7 mouse cellular contexts compared by ENCODE assay signal in genomic region chr3:103859851-103860391, GRCm38 (mm10). TPM values are rescaled to one million over a fixed set of nuclear protein-coding genes. Genes with fewer than 3 reads are reported as not detected.
DNase-seq lines count a peak whose midpoint lies in the region; ATAC-seq lines count a peak whose summit lies in the region.

No protein-coding gene starts in this region.

- peak; percentile 31; the same call in 1 of the 2 replicates for ATAC-seq in heart, embryonic 15.5 days (replicated peaks; ENCODE audit: insufficient number of reproducible peaks, insufficient read depth, low FRiP score, low read depth)
- no peak; the same call in 1 of the 2 replicates for ATAC-seq in lung, embryonic 15.5 days (ENCODE audit: borderline replicate concordance, extremely low read depth, low FRiP score, low TSS enrichment)
- ATAC-seq in stomach, embryonic 16.5 days (ENCODE audit: insufficient read depth, low FRiP score) = no peak

- H3K4me1 ChIP-seq in heart, embryonic 15.5 days (replicated peaks) = peaks cover 14% of the 10 kb centered on the region; the same call in 1 of the 2 replicates
- no peaks in the 10 kb centered on the region for H3K4me1 ChIP-seq in lung, embryonic 15.5 days
- 0 out of 2 replicates have a peak, but pooled peaks cover 4% of the 10 kb centered on the region for H3K4me1 ChIP-seq in stomach, embryonic 16.5 days (ENCODE audit: control insufficient read depth, insufficient read depth, low read length)
- no peaks in the 10 kb centered on the region for H3K4me1 ChIP-seq in forebrain, embryonic 10.5 days

- H3K9ac ChIP-seq in heart, embryonic 15.5 days = no peak overlapping the region
- no peak overlapping the region for H3K9ac ChIP-seq in lung, embryonic 15.5 days
- H3K9ac ChIP-seq in stomach, embryonic 16.5 days (ENCODE audit: low read length) = no peak overlapping the region

- H3K4me2 ChIP-seq in heart, embryonic 15.5 days = peak overlapping the region; percentile 18; the same call in 1 of the 2 replicates
- no peak overlapping the region for H3K4me2 ChIP-seq in lung, embryonic 15.5 days
- no peak overlapping the region for H3K4me2 ChIP-seq in stomach, embryonic 16.5 days (ENCODE audit: low read depth, low read length)

- H3K9me3 ChIP-seq in heart, embryonic 15.5 days (replicated peaks) = no peaks in the 10 kb centered on the region
- no peaks in the 10 kb centered on the region for H3K9me3 ChIP-seq in lung, embryonic 15.5 days
- no peaks in the 10 kb centered on the region for H3K9me3 ChIP-seq in stomach, embryonic 16.5 days (replicated peaks; ENCODE audit: control insufficient read depth, low read length)
- H3K9me3 ChIP-seq in forebrain, embryonic 10.5 days = no peaks in the 10 kb centered on the region

- peak; percentile 98 for DNase-seq in 416B (ENCODE audit: low read depth)
- peak; percentile 84 to 89 for DNase-seq in CD8-positive naive resting alpha-beta T cell, adult 2 months (ENCODE audit: low read depth in 2 of 2, low spot score in 2 of 2)
- DNase-seq in left cerebral cortex, postnatal 36 days (ENCODE audit: low spot score in 2 of 2) = no peak
- DNase-seq in forebrain, embryonic 10.5 days (ENCODE audit: extremely low spot score, low spot score) = no peak

- peak overlapping the region; percentile 9 for H3K4me3 ChIP-seq in heart, embryonic 15.5 days
- H3K4me3 ChIP-seq in lung, embryonic 15.5 days = no peak overlapping the region
- H3K4me3 ChIP-seq in stomach, embryonic 16.5 days (replicated peaks; ENCODE audit: low read length) = no peak overlapping the region
- no peak overlapping the region for H3K4me3 ChIP-seq in forebrain, embryonic 10.5 days

- H3K36me3 ChIP-seq in heart, embryonic 15.5 days = no peaks in the 10 kb centered on the region
- no peaks in the 10 kb centered on the region for H3K36me3 ChIP-seq in lung, embryonic 15.5 days
- no peaks in the 10 kb centered on the region for H3K36me3 ChIP-seq in stomach, embryonic 16.5 days (ENCODE audit: control insufficient read depth, insufficient read depth, low read length)
- no peaks in the 10 kb centered on the region for H3K36me3 ChIP-seq in forebrain, embryonic 10.5 days (replicated peaks)

- intact Hi-C loops in left cerebral cortex, postnatal 36 days (cut with DNase I) = no loop called here

- no peaks in the 10 kb centered on the region for H3K27me3 ChIP-seq in heart, embryonic 15.5 days
- H3K27me3 ChIP-seq in lung, embryonic 15.5 days = no peaks in the 10 kb centered on the region
- H3K27me3 ChIP-seq in stomach, embryonic 16.5 days (ENCODE audit: control insufficient read depth, insufficient read depth, low read length) = no peaks in the 10 kb centered on the region
- H3K27me3 ChIP-seq in forebrain, embryonic 10.5 days (ENCODE audit: poor library complexity, severe bottlenecking) = no peaks in the 10 kb centered on the region

- WGBS in heart, embryonic 15.5 days = 54% methylated on average over 6 of the region's 6 CpGs
- WGBS in lung, embryonic 15.5 days = 58% methylated on average over 6 of the region's 6 CpGs
- 65% methylated on average over 6 of the region's 6 CpGs for WGBS in stomach, embryonic 16.5 days
- WGBS in forebrain, embryonic 10.5 days = 86% methylated on average over 6 of the region's 6 CpGs

- peak overlapping the region; percentile 24; the same call in 1 of the 2 replicates for H3K27ac ChIP-seq in heart, embryonic 15.5 days
- H3K27ac ChIP-seq in lung, embryonic 15.5 days = 0 out of 2 replicates have a peak overlapping the region, but pooled peaks have one; percentile 29
- peak overlapping the region; percentile 57 for H3K27ac ChIP-seq in stomach, embryonic 16.5 days (ENCODE audit: low read length)
- H3K27ac ChIP-seq in forebrain, embryonic 10.5 days = no peak overlapping the region

RNA-seq across cellular contexts. Expression of gene Ptpn22, which starts 0.3 kb away (rescaled TPM):
- 0.93 and 3.4 TPM in 2 replicates for polyA plus RNA-seq in heart, embryonic 15.5 days (2015; fragmentation: Nextera tagmentation; extraction: Ambion mirVana)
- polyA plus RNA-seq in lung, embryonic 15.5 days (2015; fragmentation: Nextera tagmentation; extraction: Ambion mirVana) = 1.0 and 2.5 TPM in 2 replicates
- 2.8 and 3.2 TPM in 2 replicates for polyA plus RNA-seq in stomach, embryonic 16.5 days (2015; fragmentation: Nextera tagmentation; extraction: Ambion mirVana)
- total RNA-seq in left cerebral cortex, postnatal 36 days (2021) = 1 to 10 TPM; 1.4 to 1.6 TPM
- polyA plus RNA-seq in forebrain, embryonic 10.5 days (2016; fragmentation: Nextera tagmentation; extraction: Ambion mirVana) = 0.37 TPM in 2 replicates

RNA-seq across cellular contexts. Expression of gene Bcl2l15, which starts 27.5 kb away (rescaled TPM):
- 0.26 and 0.46 TPM in 2 replicates for polyA plus RNA-seq in heart, embryonic 15.5 days (2015; fragmentation: Nextera tagmentation; extraction: Ambion mirVana)
- polyA plus RNA-seq in lung, embryonic 15.5 days (2015; fragmentation: Nextera tagmentation; extraction: Ambion mirVana) = 0.09 TPM in 1 of 2 replicates, not detected in the other
- polyA plus RNA-seq in stomach, embryonic 16.5 days (2015; fragmentation: Nextera tagmentation; extraction: Ambion mirVana) = 0.70 and 1.3 TPM in 2 replicates
- 1 to 10 TPM in 1 of 2 experiments, under 1 TPM in 1; 0.47 to 1.2 TPM for total RNA-seq in left cerebral cortex, postnatal 36 days (2021)
- 0.17 and 0.25 TPM in 2 replicates for polyA plus RNA-seq in forebrain, embryonic 10.5 days (2016; fragmentation: Nextera tagmentation; extraction: Ambion mirVana)

RNA-seq across cellular contexts. Expression of gene Gm43064, which starts 50.5 kb away (rescaled TPM):
- polyA plus RNA-seq in heart, embryonic 15.5 days (2015; fragmentation: Nextera tagmentation; extraction: Ambion mirVana) = 0.23 TPM in 1 of 2 replicates, not detected in the other
- polyA plus RNA-seq in lung, embryonic 15.5 days (2015; fragmentation: Nextera tagmentation; extraction: Ambion mirVana) = 0.24 and 0.35 TPM in 2 replicates
- 1.1 TPM in 1 of 2 replicates, not detected in the other for polyA plus RNA-seq in stomach, embryonic 16.5 days (2015; fragmentation: Nextera tagmentation; extraction: Ambion mirVana)
- total RNA-seq in left cerebral cortex, postnatal 36 days (2021) = 1 to 10 TPM in 1 of 2 experiments, under 1 TPM in 1; 0.15 to 1.0 TPM
- 0.17 TPM in 1 of 2 replicates, not detected in the other for polyA plus RNA-seq in forebrain, embryonic 10.5 days (2016; fragmentation: Nextera tagmentation; extraction: Ambion mirVana)

RNA-seq across cellular contexts. Expression of gene Ap4b1, which starts 50.6 kb away (rescaled TPM):
- polyA plus RNA-seq in heart, embryonic 15.5 days (2015; fragmentation: Nextera tagmentation; extraction: Ambion mirVana) = 13.6 and 19.0 TPM in 2 replicates
- polyA plus RNA-seq in lung, embryonic 15.5 days (2015; fragmentation: Nextera tagmentation; extraction: Ambion mirVana) = 19.6 and 21.0 TPM in 2 replicates
- 20.1 and 22.0 TPM in 2 replicates for polyA plus RNA-seq in stomach, embryonic 16.5 days (2015; fragmentation: Nextera tagmentation; extraction: Ambion mirVana)
- total RNA-seq in left cerebral cortex, postnatal 36 days (2021) = 10 to 100 TPM; 12.1 to 14.3 TPM
- 19.3 and 22.3 TPM in 2 replicates for polyA plus RNA-seq in forebrain, embryonic 10.5 days (2016; fragmentation: Nextera tagmentation; extraction: Ambion mirVana)

RNA-seq across cellular contexts. Expression of gene Dclre1b, which starts 50.7 kb away (rescaled TPM):
- polyA plus RNA-seq in heart, embryonic 15.5 days (2015; fragmentation: Nextera tagmentation; extraction: Ambion mirVana) = 14.4 and 20.5 TPM in 2 replicates
- 30.5 and 31.2 TPM in 2 replicates for polyA plus RNA-seq in lung, embryonic 15.5 days (2015; fragmentation: Nextera tagmentation; extraction: Ambion mirVana)
- polyA plus RNA-seq in stomach, embryonic 16.5 days (2015; fragmentation: Nextera tagmentation; extraction: Ambion mirVana) = 17.6 and 20.0 TPM in 2 replicates
- 10 to 100 TPM; 10.6 to 11.0 TPM for total RNA-seq in left cerebral cortex, postnatal 36 days (2021)
- 37.2 and 40.5 TPM in 2 replicates for polyA plus RNA-seq in forebrain, embryonic 10.5 days (2016; fragmentation: Nextera tagmentation; extraction: Ambion mirVana)

Comparison
In these comparisons a context has a peak if more than half of its experiments do, and no peak if none do; other contexts are left out.
1. DNase-seq: peak in 416B (single experiment) and CD8-positive naive resting alpha-beta T cell, adult 2 months (2 of 2); none in left cerebral cortex, postnatal 36 days (0 of 2) and forebrain, embryonic 10.5 days (single experiment).